Mouse (Mus musculus) CH12.LX (cell line): ENCODE data around the gene Fap. TPM values are rescaled to one million over a fixed set of nuclear protein-coding genes. Genes with fewer than 3 reads are reported as not detected.

Experiments
- DNase-seq: peaks from one replicate; pipeline ENCODE4 v3.0.0-alpha.2; 2013; ENCODE audit errors: extremely low read depth
- H3K27ac ChIP-seq: 2 replicates; pipeline ENCODE4 v1.5.1; 2012; ENCODE audit warnings: low read depth, mild to moderate bottlenecking, control low read depth, moderate library complexity; ENCODE audit not compliant: insufficient read depth
- H3K27me3 ChIP-seq: replicated peaks from 2 replicates; pipeline ENCODE3; 2012; ENCODE audit warnings: inconsistent platforms
- H3K36me3 ChIP-seq, 2 experiments: replicated peaks in 1 of 2; 2 replicates each; pipeline versions ENCODE3 to v1.6.1; 2012; ENCODE audit warnings: inconsistent platforms in 1 of 2, low read length in 1 of 2, mild to moderate bottlenecking in 1 of 2, mixed read lengths in 1 of 2, moderate library complexity in 1 of 2; ENCODE audit not compliant: control insufficient read depth in 1 of 2, insufficient read depth in 1 of 2
- H3K4me1 ChIP-seq, 2 experiments: 2 replicates each; pipeline ENCODE4 v1.6.1; 2012; ENCODE audit warnings: inconsistent platforms in 1 of 2, moderate library complexity in 1 of 2; ENCODE audit not compliant: insufficient read depth in 2 of 2, control insufficient read depth in 1 of 2
- H3K4me2 ChIP-seq: 2 replicates; pipeline ENCODE4 v1.6.1; 2012; ENCODE audit warnings: low read depth, mild to moderate bottlenecking, control low read depth; ENCODE audit not compliant: poor library complexity, insufficient read depth, severe bottlenecking
- H3K4me3 ChIP-seq, 3 experiments: fragments of 150-350 bp in 1 of 3; sonication (generic) in 1 of 3; replicated peaks in 1 of 3; 2 replicates each; pipeline versions ENCODE3 to v1.5.1; 2011 to 2012; ENCODE audit warnings: low read depth in 2 of 3, low read length in 2 of 3, mild to moderate bottlenecking in 2 of 3, moderate library complexity in 2 of 3, control low read depth in 1 of 3, improper control_type of control experiment in 1 of 3, inconsistent platforms in 1 of 3, mixed read lengths in 1 of 3; ENCODE audit not compliant: poor library complexity in 1 of 3
- H3K79me2 ChIP-seq: replicated peaks from 2 replicates; pipeline ENCODE4 v1.6.1; 2012; ENCODE audit warnings: mild to moderate bottlenecking, moderate library complexity; ENCODE audit not compliant: control insufficient read depth, poor library complexity, insufficient read depth, severe bottlenecking; ENCODE audit errors: extremely low read depth
- H3K9ac ChIP-seq: 2 replicates; pipeline ENCODE4 v1.6.1; 2012; ENCODE audit warnings: low read depth, mild to moderate bottlenecking, control low read depth, moderate library complexity; ENCODE audit not compliant: insufficient read depth
- H3K9me3 ChIP-seq: replicated peaks from 2 replicates; pipeline ENCODE3; 2012; ENCODE audit warnings: low read length, inconsistent platforms, mixed read lengths
- BHLHE40 ChIP-seq: IDR thresholded peaks from 2 replicates; pipeline ENCODE4 v1.6.1; 2011; ENCODE audit warnings: mild to moderate bottlenecking, low read depth, low read length, improper control_type of control experiment
- CHD1 ChIP-seq: IDR thresholded peaks from 2 replicates; pipeline ENCODE4 v1.6.1; 2012; ENCODE audit warnings: low read depth, low read length, improper control_type of control experiment, inconsistent platforms
- CHD2 ChIP-seq: IDR thresholded peaks from 2 replicates; pipeline ENCODE4 v1.6.1; 2011; ENCODE audit warnings: low read length, improper control_type of control experiment
- CTCF ChIP-seq, 2 experiments: IDR thresholded peaks in 1 of 2; conservative IDR thresholded peaks in 1 of 2; 2 replicates each; pipeline ENCODE4 v1.5.1; 2011 to 2012; ENCODE audit warnings: low read depth in 2 of 2, low read length in 2 of 2, improper control_type of control experiment in 1 of 2, inconsistent platforms in 1 of 2, mild to moderate bottlenecking in 1 of 2, moderate library complexity in 1 of 2
- E2F4 ChIP-seq: IDR thresholded peaks from 2 replicates; pipeline ENCODE4 v1.6.1; 2011; ENCODE audit warnings: low read depth, low read length, improper control_type of control experiment; ENCODE audit not compliant: insufficient replicate concordance
- ELF1 ChIP-seq: IDR thresholded peaks from 2 replicates; pipeline ENCODE4 v1.6.1; 2014; ENCODE audit warnings: low read depth, mild to moderate bottlenecking, inconsistent platforms, low read length, improper control_type of control experiment
- EP300 ChIP-seq: IDR thresholded peaks from 2 replicates; pipeline ENCODE4 v1.6.1; 2011; ENCODE audit warnings: low read length, improper control_type of control experiment
- IRF4 ChIP-seq: IDR thresholded peaks from 2 replicates; pipeline ENCODE4 v1.6.1; 2014; ENCODE audit warnings: low read depth, mild to moderate bottlenecking, inconsistent platforms, low read length, improper control_type of control experiment
- JUN ChIP-seq: IDR thresholded peaks from 2 replicates; pipeline ENCODE4 v1.6.1; 2011; ENCODE audit warnings: low read depth, mild to moderate bottlenecking, low read length, improper control_type of control experiment, moderate library complexity; ENCODE audit not compliant: insufficient read depth
- KAT2A ChIP-seq: IDR thresholded peaks from 2 replicates; pipeline ENCODE4 v1.6.1; 2012; ENCODE audit warnings: low read length, improper control_type of control experiment, inconsistent platforms; ENCODE audit not compliant: insufficient replicate concordance
- MAFK ChIP-seq: IDR thresholded peaks from 2 replicates; pipeline ENCODE4 v1.6.1; 2011; ENCODE audit warnings: low read length, improper control_type of control experiment; ENCODE audit not compliant: insufficient replicate concordance
- NELFE ChIP-seq: IDR thresholded peaks from 2 replicates; pipeline ENCODE4 v1.6.1; 2011; ENCODE audit warnings: low read depth, low read length, improper control_type of control experiment
- NRF1 ChIP-seq: IDR thresholded peaks from 2 replicates; pipeline ENCODE4 v1.6.1; 2014; ENCODE audit warnings: low read depth, mild to moderate bottlenecking, inconsistent platforms, low read length, improper control_type of control experiment, moderate library complexity
- PAX5 ChIP-seq: IDR thresholded peaks from 2 replicates; pipeline ENCODE4 v1.6.1; 2012; ENCODE audit warnings: low read length, inconsistent platforms, mixed read lengths
- POLR2A ChIP-seq: IDR thresholded peaks from 2 replicates; pipeline ENCODE4 v1.6.1; 2011; ENCODE audit warnings: low read depth, mild to moderate bottlenecking, improper control_type of control experiment, low read length
- SMC3 ChIP-seq: IDR thresholded peaks from 2 replicates; pipeline ENCODE4 v1.6.1; 2011; ENCODE audit warnings: low read depth, low read length, improper control_type of control experiment
- UBTF ChIP-seq: IDR thresholded peaks from 2 replicates; pipeline ENCODE4 v1.6.1; 2012; ENCODE audit warnings: low read depth, mild to moderate bottlenecking, inconsistent platforms, low read length, improper control_type of control experiment, moderate library complexity
- USF1 ChIP-seq: IDR thresholded peaks from 2 replicates; pipeline ENCODE4 v1.6.1; 2014; ENCODE audit warnings: low read depth, mild to moderate bottlenecking, inconsistent platforms, low read length, improper control_type of control experiment
- ZNF384 ChIP-seq: IDR thresholded peaks from 2 replicates; pipeline ENCODE4 v1.6.1; 2012; ENCODE audit warnings: low read depth, low read length, improper control_type of control experiment, inconsistent platforms
- dilution Hi-C: fragments of 300-500 bp; cut with MboI; formaldehyde crosslinking; loops from 2 replicates; pipeline ENCODE4 v1.14.3; 2020; ENCODE audit warnings: low sequenced_read_pairs; ENCODE audit not compliant: extremely low pct_unique_long_range_greater_than_20kb, extremely low pct_ligation_motif_present
- in situ Hi-C: fragments of 300-500 bp; cut with MboI; formaldehyde crosslinking; loops from 3 replicates; pipeline ENCODE4 v1.14.3; 2019; ENCODE audit warnings: low sequenced_read_pairs, low pct_ligation_motif_present, low pct_unique_long_range_greater_than_20kb, mixed read lengths
- polyA plus RNA-seq: library from polyadenylated mRNA; unstranded; fragments of >175 nt; gene quantifications from 2 replicates; pipeline ENCODE4 v1.2.1, GENCODE M21; 2012; ENCODE audit warnings: low read depth; ENCODE audit not compliant: insufficient read length
- total RNA-seq, 2 experiments: library from RNA; depleted of rRNA; stranded (reverse); fragments of 300-350 nt in 1 of 2; fragments of >200 nt in 1 of 2; gene quantifications; 2 replicates each; pipeline ENCODE4 v1.2.3; 2012 to 2014

Gene Fap
- total and polyA plus RNA-seq, 3 experiments: 0.15 TPM; not detected in 2

DNA sequence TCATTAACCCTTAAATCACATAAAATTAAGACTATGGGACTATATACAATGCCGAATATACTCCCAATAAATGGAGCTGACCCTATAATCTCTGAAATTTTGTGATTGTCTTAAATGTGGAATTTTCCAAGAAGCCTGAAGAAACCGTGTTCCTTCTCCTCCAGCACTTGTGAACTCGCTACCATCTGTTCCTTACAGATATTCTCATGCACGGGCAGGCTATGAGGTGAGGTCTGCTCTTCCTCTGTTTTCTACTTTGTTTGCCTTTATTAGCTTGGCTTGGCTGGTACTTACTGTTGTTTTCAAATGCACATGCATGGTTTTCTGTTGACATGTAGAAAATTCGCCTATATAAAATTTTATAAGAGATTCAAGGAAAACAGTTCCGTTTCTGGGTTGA, 59.4 kb downstream of the Fap start:
- no peak overlapping the region for H3K9ac ChIP-seq
- dilution Hi-C loops (no loop called here), in situ Hi-C loops (no loop called here)
- H3K36me3 ChIP-seq: no peaks in the 10 kb centered on the region
- H3K9me3 ChIP-seq: no peaks in the 10 kb centered on the region
- no peak overlapping the region for H3K4me3 ChIP-seq
- no peak for DNase-seq
- H3K79me2 ChIP-seq: no peaks in the 10 kb centered on the region
- H3K27ac ChIP-seq: no peak overlapping the region
- no peaks in the 10 kb centered on the region for H3K4me1 ChIP-seq
- no peak overlapping the region for H3K4me2 ChIP-seq
- TF ChIP-seq UBTF (no peak), BHLHE40 (no peak), E2F4 (no peak), KAT2A (no peak), ELF1 (no peak), EP300 (no peak), USF1 (no peak), PAX5 (no peak), JUN (no peak), CHD1 (no peak), MAFK (no peak), IRF4 (no peak), POLR2A (no peak), ZNF384 (no peak), CTCF (conservative IDR thresholded peaks at IDR 0.05 in 1 of 2, IDR thresholded peaks at IDR 0.05 in 1 of 2; ENCODE audit: low read depth in 2 of 2, low read length in 2 of 2) (no peak), CHD2 (no peak)
- H3K27me3 ChIP-seq: no peaks in the 10 kb centered on the region

DNA sequence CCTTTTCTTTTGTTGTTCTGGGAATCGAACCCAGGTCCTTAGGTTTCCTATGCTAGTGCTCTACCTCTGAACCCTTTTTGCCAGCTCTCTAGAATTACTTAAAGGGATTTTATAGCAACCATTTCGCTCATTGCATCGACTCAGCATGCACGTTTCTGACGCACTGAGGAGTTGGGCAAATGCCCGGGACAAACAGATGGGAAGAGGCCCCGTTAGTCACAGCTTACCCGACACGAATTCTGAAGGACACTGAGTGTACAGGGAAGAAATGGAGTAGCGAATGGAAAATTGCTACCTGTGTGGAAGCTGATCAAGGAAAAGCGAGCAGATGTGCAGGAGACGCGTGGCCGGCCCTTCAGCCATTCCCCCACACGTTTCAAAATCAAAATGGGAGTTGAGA, 60.4 kb downstream of the Fap start:
- Histone ChIP-seq H3K27me3 (no peaks in the 10 kb centered on the region), H3K4me2 (no peak overlapping the region), H3K9me3 (no peaks in the 10 kb centered on the region), H3K9ac (no peak overlapping the region), H3K27ac (no peak overlapping the region), H3K36me3 (no peaks in the 10 kb centered on the region), H3K79me2 (no peaks in the 10 kb centered on the region), H3K4me3 (no peak overlapping the region), H3K4me1 (no peaks in the 10 kb centered on the region)
- in situ Hi-C loops: no loop called here
- TF ChIP-seq NELFE (no peak), PAX5 (no peak), SMC3 (no peak), NRF1 (no peak)
- dilution Hi-C loops: no loop called here
- no peak for DNase-seq
